Mouse (Mus musculus): ENCODE data around the gene Ric8a. TPM values are rescaled to one million over a fixed set of nuclear protein-coding genes. Genes with fewer than 3 reads are reported as not detected.
A peak's percentile ranks its signal among the peaks of the same experiment; 100 is the strongest.

Gene Ric8a
- polyA plus RNA-seq, 1 experiment: 104 TPM

- whole genome bisulfite sequencing: 84% methylated on average over 10 of the region's 10 CpGs
- H3K27me3 ChIP-seq (ENCODE audit: control insufficient read depth, insufficient read depth, low read length): no peaks in the 10 kb centered on the region
- no peaks in the 10 kb centered on the region for H3K4me1 ChIP-seq (ENCODE audit: control insufficient read depth, insufficient read depth, insufficient read length)
- peaks cover 13% of the 10 kb centered on the region for H3K36me3 ChIP-seq (ENCODE audit: control insufficient read depth, insufficient read depth, low read length)
- TF ChIP-seq POLR2A (IDR thresholded peaks at IDR 0.05; ENCODE audit: low read depth, low read length): no peak
- TF ChIP-seq CTCF (IDR thresholded peaks at IDR 0.05; ENCODE audit: extremely low read depth, insufficient read depth, insufficient read length, insufficient replicate concordance): no peak
- DNase-seq (ENCODE audit: low read depth in 1 of 2, low spot score in 2 of 2): no peak
- no peak within 1 kb of the TSS for H3K27ac ChIP-seq (ENCODE audit: insufficient read depth, low read length)
- H3K4me3 ChIP-seq (ENCODE audit: extremely low read depth, insufficient read depth, insufficient read length): no peak within 1 kb of the TSS
These were observed 43.5 kb downstream of the Ric8a start, which contains the start of gene Cox8b for GRCm38 (mm10) chr7:140900220-140900619. Gene Cox8b (minus strand): TSS chr7:140900446.

DNA sequence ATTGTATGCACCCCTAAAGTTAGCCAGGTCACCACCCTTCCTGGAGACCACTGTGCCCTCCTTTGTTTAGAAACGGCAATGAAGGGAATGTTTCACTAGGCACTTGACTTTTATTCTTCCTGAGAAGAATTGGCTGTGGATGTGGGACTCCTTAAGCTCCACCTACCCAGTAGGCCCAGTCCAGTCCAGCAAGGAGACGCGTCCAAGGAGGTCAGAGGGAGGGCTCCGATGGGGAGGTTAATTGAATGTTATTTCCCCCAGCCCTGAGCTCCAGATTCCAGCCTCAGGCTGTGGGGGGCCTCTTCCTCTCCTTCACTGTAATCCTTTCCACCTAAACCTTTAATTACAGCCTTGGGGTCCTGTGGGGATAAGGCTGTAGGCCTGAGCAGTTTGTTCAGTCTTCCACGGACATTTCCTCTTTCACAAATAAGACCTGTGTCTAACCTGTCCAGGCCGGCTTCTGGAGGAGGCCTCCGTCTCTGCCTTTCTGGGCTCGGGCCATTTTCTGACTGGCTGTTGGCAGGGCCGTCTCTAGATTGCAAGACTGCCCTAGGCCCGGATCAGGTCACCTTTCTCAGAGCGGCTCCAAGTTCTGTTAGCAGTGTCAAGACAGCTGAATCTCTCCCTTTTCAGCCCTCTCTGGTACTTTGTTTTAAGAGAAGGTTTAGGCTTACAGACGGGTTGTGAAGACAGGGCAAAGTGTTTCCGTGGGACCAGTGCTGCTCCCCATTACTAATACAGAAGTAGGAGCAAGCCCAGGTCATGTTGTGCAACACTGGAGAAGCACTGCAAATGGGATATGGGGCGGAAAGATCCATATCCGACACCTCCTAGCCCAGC, 45.5 kb downstream of the Ric8a start:
- Histone ChIP-seq H3K4me3 (ENCODE audit: extremely low read depth, insufficient read depth, insufficient read length) (no peak overlapping the region), H3K4me1 (ENCODE audit: control insufficient read depth, insufficient read depth, insufficient read length) (no peaks in the 10 kb centered on the region), H3K36me3 (ENCODE audit: control insufficient read depth, insufficient read depth, low read length) (peaks cover 10% of the 10 kb centered on the region), H3K27ac (ENCODE audit: insufficient read depth, low read length) (no peak overlapping the region), H3K27me3 (ENCODE audit: control insufficient read depth, insufficient read depth, low read length) (no peaks in the 10 kb centered on the region)
- 89% methylated on average over 15 of the region's 15 CpGs for WGBS
- TF ChIP-seq CTCF (IDR thresholded peaks at IDR 0.05; ENCODE audit: extremely low read depth, insufficient read depth, insufficient read length, insufficient replicate concordance) (no peak), POLR2A (IDR thresholded peaks at IDR 0.05; ENCODE audit: low read depth, low read length) (no peak)
- no peak for DNase-seq (ENCODE audit: low read depth in 1 of 2, low spot score in 2 of 2)

DNA sequence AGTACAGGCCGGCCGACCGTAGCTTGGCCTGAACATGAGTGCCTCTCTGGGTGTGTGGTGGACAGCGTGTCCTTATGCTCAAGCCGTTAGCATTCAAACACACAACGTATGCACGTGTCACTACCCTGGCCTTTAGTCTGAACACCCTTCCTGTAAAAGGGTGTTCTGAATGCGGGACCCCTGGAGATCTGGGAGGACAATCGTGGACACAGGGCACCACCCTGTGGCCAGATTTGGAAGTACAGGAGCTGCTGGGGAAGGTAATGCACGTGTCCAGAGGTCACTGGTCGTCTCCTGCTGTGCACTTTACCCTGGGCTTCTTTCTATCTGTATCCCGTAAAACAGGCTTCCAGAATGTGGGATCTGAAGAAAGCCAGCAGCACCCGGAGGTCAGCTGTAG, 46.5 kb downstream of the Ric8a start:
- TF ChIP-seq POLR2A (IDR thresholded peaks at IDR 0.05; ENCODE audit: low read depth, low read length): no peak
- TF ChIP-seq CTCF (IDR thresholded peaks at IDR 0.05; ENCODE audit: extremely low read depth, insufficient read depth, insufficient read length, insufficient replicate concordance): peak; percentile 87; the same call in 1 of the 2 replicates
- no peaks in the 10 kb centered on the region for H3K27me3 ChIP-seq (ENCODE audit: control insufficient read depth, insufficient read depth, low read length)
- WGBS: 27% methylated on average over 13 of the region's 13 CpGs
- H3K27ac ChIP-seq (ENCODE audit: insufficient read depth, low read length): no peak overlapping the region
- H3K4me3 ChIP-seq (ENCODE audit: extremely low read depth, insufficient read depth, insufficient read length): no peak overlapping the region
- H3K4me1 ChIP-seq (ENCODE audit: control insufficient read depth, insufficient read depth, insufficient read length): no peaks in the 10 kb centered on the region
- DNase-seq (ENCODE audit: low read depth in 1 of 2, low spot score in 2 of 2): peak; percentile 12 to 68
- H3K36me3 ChIP-seq (ENCODE audit: control insufficient read depth, insufficient read depth, low read length): peaks cover 5% of the 10 kb centered on the region

DNA sequence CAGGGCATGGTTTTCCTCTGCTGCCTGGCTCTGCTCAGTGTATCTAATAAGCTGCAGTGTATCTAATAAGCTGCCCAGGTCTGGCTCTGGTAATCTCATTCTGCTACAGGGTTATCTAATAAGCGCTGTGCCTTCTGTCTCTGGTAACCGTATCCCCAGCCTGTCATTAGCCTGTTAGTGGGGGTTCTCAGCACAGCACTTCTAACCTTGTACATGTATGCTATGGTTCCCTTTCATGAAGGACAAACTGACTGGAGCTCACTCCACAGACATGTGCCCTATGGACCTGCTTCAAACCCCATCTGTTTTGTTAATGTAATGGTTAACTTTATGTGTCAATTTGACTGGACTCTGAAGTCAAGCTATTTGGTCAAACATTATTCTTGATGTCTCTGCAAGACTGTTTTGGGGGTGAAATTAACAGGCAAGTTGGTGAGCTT, 48.9 kb downstream of the Ric8a start:
- no peak for DNase-seq (ENCODE audit: low read depth in 1 of 2, low spot score in 2 of 2)
- TF ChIP-seq POLR2A (IDR thresholded peaks at IDR 0.05; ENCODE audit: low read depth, low read length) (no peak), CTCF (IDR thresholded peaks at IDR 0.05; ENCODE audit: extremely low read depth, insufficient read depth, insufficient read length, insufficient replicate concordance) (no peak)
- WGBS: 85% methylated on average over 2 of the region's 2 CpGs

GRCm38 (mm10) chr7:140907131-140907530, 50.4 kb downstream of the Ric8a start:
- no peak overlapping the region for H3K4me3 ChIP-seq (ENCODE audit: extremely low read depth, insufficient read depth, insufficient read length)
- H3K36me3 ChIP-seq (ENCODE audit: control insufficient read depth, insufficient read depth, low read length): no peaks in the 10 kb centered on the region
- no peak for DNase-seq (ENCODE audit: low read depth in 1 of 2, low spot score in 2 of 2)
- H3K4me1 ChIP-seq (ENCODE audit: control insufficient read depth, insufficient read depth, insufficient read length): no peaks in the 10 kb centered on the region
- TF ChIP-seq CTCF (IDR thresholded peaks at IDR 0.05; ENCODE audit: extremely low read depth, insufficient read depth, insufficient read length, insufficient replicate concordance) (no peak), POLR2A (IDR thresholded peaks at IDR 0.05; ENCODE audit: low read depth, low read length) (no peak)
- 87% methylated on average over 13 of the region's 13 CpGs for whole genome bisulfite sequencing
- no peak overlapping the region for H3K27ac ChIP-seq (ENCODE audit: insufficient read depth, low read length)
- no peaks in the 10 kb centered on the region for H3K27me3 ChIP-seq (ENCODE audit: control insufficient read depth, insufficient read depth, low read length)

More for the DNA sequence above, 48.9 kb downstream of the Ric8a start:
- H3K4me3 ChIP-seq (ENCODE audit: extremely low read depth, insufficient read depth, insufficient read length): no peak overlapping the region
- H3K4me1 ChIP-seq (ENCODE audit: control insufficient read depth, insufficient read depth, insufficient read length): no peaks in the 10 kb centered on the region
- H3K27ac ChIP-seq (ENCODE audit: insufficient read depth, low read length): no peak overlapping the region
- no peaks in the 10 kb centered on the region for H3K27me3 ChIP-seq (ENCODE audit: control insufficient read depth, insufficient read depth, low read length)
- no peaks in the 10 kb centered on the region for H3K36me3 ChIP-seq (ENCODE audit: control insufficient read depth, insufficient read depth, low read length)

DNA sequence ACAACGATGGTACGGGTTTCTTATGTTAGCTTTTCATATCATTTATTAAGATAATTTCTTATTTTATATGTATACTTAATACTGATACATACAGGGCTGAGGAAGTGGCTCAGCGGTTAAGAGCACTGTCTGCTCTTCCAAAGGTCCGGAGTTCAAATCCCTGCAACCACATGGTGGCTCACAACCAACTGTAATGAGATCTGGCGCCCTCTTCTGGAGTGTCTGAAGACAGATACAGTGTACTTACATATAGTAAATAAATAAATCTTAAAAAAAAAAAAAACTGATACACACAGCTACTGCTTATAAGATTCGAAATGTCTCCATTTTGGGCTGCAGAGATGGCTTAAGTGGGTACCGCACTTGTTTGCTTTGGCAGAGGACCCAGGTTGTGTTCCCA, 50.9 kb downstream of the Ric8a start:
- H3K4me3 ChIP-seq (ENCODE audit: extremely low read depth, insufficient read depth, insufficient read length): no peak overlapping the region
- H3K27me3 ChIP-seq (ENCODE audit: control insufficient read depth, insufficient read depth, low read length): no peaks in the 10 kb centered on the region
- no peaks in the 10 kb centered on the region for H3K4me1 ChIP-seq (ENCODE audit: control insufficient read depth, insufficient read depth, insufficient read length)
- no peak for TF ChIP-seq CTCF (IDR thresholded peaks at IDR 0.05; ENCODE audit: extremely low read depth, insufficient read depth, insufficient read length, insufficient replicate concordance)
- no peak for TF ChIP-seq POLR2A (IDR thresholded peaks at IDR 0.05; ENCODE audit: low read depth, low read length)
- WGBS: 84% methylated on average over 7 of the region's 7 CpGs
- H3K36me3 ChIP-seq (ENCODE audit: control insufficient read depth, insufficient read depth, low read length): no peaks in the 10 kb centered on the region
- H3K27ac ChIP-seq (ENCODE audit: insufficient read depth, low read length): no peak overlapping the region
- DNase-seq (ENCODE audit: low read depth in 1 of 2, low spot score in 2 of 2): no peak

GRCm38 (mm10) chr7:140908181-140908580, 51.4 kb downstream of the Ric8a start:
- Histone ChIP-seq H3K27me3 (ENCODE audit: control insufficient read depth, insufficient read depth, low read length) (no peaks in the 10 kb centered on the region), H3K36me3 (ENCODE audit: control insufficient read depth, insufficient read depth, low read length) (no peaks in the 10 kb centered on the region), H3K4me1 (ENCODE audit: control insufficient read depth, insufficient read depth, insufficient read length) (no peaks in the 10 kb centered on the region), H3K4me3 (ENCODE audit: extremely low read depth, insufficient read depth, insufficient read length) (no peak overlapping the region), H3K27ac (ENCODE audit: insufficient read depth, low read length) (no peak overlapping the region)
- 67% methylated on average over 7 of the region's 7 CpGs for WGBS
- TF ChIP-seq POLR2A (IDR thresholded peaks at IDR 0.05; ENCODE audit: low read depth, low read length): no peak
- TF ChIP-seq CTCF (IDR thresholded peaks at IDR 0.05; ENCODE audit: extremely low read depth, insufficient read depth, insufficient read length, insufficient replicate concordance): no peak
- no peak for DNase-seq (ENCODE audit: low read depth in 1 of 2, low spot score in 2 of 2)
